Mouse (Mus musculus): ENCODE results near the gene Ugt1a8.
"Not testable (repeated sequence)": the region's sequence is repeated elsewhere in the genome, so short reads cannot be mapped to it uniquely, and the experiment has no call there.

Gene Ugt1a8

DNA sequence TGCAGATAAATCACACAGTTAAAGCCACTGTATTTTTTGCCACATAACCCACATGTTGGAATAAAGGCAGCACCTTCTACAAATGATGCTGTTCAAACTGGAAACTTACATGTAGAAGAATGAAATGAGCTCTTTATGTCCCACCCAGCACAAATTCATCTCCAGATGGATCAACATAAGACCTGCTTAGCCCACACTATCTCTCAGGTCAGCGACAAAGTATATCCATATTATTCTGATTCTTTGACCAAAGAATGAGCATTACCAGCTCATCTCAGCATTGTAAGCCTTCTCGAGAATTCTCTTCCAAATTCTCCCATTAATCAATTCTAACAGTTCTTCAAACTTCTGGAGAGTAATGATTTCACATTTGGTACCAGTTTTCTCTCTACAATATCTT, 134.6 kb downstream of the Ugt1a8 start:
- DNase-seq (ENCODE audit: low read depth) = no peak

DNA sequence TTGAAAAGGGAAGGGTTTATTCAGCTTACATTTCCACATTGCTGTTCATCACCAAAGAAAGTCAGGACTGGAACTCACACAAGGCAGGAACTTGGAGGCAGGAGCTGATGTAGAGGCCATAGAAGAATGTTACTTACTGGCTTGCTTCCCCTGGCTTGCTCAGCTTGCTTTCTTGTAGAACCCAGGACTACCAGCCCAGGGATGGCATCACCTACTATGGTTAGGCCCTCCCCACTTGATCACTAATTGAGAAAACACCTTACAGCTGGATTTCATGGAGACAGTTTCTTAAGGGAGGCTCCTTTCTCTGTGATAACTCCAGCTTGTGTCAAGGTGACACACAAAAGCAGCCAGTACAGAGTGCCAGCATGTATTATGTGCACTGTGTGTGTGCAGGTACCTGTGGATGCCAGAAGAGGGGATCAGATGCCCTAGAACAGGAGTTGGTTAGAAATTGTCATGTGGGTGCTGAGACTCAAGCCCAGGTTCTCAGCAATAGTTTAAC, 135.4 kb downstream of the Ugt1a8 start:
- DNase-seq (ENCODE audit: low read depth) = not testable (repeated sequence)

DNA sequence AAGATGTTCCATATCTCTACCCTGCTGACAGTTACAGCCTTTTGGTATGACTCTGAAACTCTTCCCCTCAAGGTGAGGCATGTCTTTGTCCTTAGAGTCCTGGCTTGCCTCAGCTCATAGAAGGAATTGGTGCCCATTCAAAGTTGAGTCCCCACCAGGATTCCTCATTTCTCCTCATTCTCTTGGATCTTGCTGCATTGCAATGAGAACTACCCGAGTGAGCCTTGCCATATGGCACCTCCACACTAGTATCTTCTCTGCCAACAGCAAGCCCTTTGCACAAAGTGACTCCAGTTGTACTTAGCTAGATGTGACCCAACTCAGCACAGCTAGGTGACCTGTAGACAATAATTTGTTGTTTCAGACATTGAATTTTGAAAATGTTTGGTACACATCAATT, 136.0 kb downstream of the Ugt1a8 start:
- DNase-seq (ENCODE audit: low read depth) = no peak

DNA sequence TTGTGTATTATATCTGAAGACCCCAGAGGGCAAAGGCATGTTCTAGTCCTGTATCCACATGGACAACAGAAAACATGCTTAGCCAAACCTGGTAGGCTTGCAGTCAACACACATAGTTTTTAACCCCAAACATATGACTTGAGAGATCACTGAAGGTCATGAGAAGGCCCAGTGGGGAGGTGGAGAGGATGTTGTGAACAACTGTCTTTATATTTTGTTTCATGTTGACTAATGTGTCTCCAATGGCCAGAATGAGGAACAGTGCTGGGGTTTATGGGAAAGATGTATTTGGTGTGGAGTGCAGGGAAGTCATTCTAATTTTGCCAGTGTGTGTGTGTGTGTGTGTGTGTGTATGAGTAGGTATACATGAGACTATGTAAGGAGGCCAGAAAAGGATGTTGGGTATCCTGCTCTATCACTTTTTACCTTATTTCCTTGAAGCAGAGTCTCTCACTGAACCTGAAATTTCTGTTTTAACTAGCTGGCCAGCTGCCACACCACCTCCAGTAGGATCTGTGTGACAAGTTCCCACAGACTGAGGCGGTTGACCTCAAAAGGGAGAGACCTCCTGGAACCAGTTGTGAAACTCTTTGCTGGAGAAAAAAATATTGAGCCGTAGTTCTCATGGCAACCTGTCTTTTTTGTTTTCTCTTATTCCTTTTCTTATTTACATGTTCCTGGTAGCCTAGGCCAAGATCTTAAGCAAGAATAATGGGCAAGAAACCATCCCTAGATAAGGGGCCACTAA, 136.6 kb downstream of the Ugt1a8 start:
- no peak for DNase-seq (ENCODE audit: low read depth)

GRCm38 (mm10) chr1:88225301-88225700, 137.7 kb downstream of the Ugt1a8 start:
- DNase-seq (ENCODE audit: low read depth) = not testable (repeated sequence)

- DNase-seq (ENCODE audit: low read depth) = no peak
These were observed 138.1 kb downstream of the Ugt1a8 start for GRCm38 (mm10) chr1:88225741-88226140.

DNA sequence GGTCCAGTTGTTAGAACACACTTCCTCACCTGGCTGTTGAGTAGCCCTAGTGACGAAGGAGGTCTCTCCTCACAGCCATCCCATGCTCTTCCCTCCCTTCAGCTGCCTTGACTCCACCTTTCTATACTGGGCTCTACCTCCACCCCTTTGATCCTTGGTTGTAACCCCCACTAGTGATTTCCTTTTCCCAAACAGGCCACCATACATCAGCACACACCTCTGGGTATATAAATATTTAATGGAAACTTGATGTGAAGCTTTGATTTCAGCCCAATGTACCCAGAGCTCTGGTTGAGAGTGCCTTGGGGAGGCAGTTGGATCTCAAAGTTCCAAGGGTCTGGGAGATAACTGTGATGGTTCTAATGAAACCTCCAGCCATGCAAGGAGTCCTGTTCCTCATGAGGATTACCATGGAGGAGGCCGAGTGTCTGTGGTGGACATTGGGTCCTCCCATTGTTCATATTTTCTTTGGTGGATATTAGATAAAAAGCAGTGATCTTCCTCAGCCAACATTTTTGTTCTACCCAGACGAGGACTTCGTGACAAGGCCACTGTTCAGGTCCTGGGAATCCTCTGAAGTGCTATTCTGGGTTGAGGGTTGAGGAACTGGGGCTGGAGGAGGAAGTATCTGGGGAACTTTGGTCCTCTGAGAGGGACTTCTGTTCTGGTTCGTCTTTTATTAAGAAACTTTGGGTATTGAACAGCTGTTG, 139.2 kb downstream of the Ugt1a8 start, which contains the start of gene Mroh2a:
Gene Mroh2a (plus strand): TSS at position 317 of the 710 bp plus-strand sequence.
- DNase-seq (ENCODE audit: low read depth) = no peak

GRCm38 (mm10) chr1:88227482-88227881, 139.9 kb downstream of the Ugt1a8 start:
- DNase-seq (ENCODE audit: low read depth) = no peak

GRCm38 (mm10) chr1:88228121-88228520, 140.5 kb downstream of the Ugt1a8 start:
- no peak for DNase-seq (ENCODE audit: low read depth)

GRCm38 (mm10) chr1:88229566-88229965, 142.0 kb downstream of the Ugt1a8 start:
- no peak for DNase-seq (ENCODE audit: low read depth)

- DNase-seq (ENCODE audit: low read depth) = no peak
These were observed 142.4 kb downstream of the Ugt1a8 start for GRCm38 (mm10) chr1:88229986-88230385.

DNA sequence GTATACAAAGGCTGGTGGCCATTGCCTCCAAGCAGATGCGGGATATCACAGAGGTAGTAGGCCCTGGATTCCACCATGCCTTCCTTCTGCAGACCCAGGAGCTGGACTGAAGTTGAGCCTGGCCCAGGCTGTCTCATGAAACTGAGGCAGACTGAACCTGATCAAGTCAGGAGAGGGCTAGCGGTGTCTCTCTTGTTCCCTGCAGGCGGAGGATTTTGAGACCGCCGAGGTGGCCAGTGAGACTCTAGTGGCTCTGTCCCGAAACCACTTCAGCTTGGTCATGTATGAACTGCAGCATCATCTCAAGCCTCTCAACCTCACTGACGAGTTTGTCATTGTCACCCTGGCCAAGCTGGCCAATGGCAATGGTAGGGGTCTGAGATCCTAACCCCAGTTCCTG, 142.8 kb downstream of the Ugt1a8 start:
- DNase-seq (ENCODE audit: low read depth) = no peak

DNA sequence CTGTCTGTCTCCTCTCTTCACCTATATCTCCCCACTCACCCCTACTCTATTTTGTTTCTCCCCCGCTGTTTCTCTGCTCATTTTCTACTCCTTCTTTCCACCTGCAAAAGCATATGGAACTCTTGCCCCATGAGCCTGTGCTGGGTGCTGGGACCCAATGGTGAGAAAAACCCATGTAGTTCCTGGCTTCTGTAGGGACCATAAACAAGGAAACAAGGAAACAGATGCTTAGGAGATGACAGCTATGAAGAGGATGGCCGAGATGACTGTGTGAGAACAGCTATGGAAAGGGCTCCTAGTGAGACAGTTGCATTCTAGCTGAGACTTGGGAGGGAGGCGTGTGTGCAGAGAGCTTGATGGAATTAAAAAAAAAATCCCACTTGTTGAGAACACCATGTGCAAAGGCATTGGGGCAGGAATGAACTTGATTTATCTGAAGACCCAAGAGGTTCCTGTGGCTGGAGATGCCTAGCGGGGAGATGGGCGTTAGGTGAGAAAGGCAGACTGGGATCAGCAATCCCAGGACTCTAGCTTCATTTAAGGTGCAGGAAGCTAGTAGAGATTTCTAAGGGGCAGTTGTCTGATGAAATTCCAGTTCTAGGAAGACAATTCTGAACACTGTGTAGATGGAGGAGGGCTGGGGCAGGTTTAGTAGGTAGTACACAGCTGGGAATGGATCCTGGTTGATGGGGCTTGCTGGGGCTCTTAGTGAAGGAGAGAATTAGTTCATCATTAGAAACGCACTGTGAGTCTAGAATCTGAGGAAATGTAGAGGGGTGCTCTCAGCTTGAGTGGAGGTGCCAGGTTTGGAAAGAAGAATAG, 143.6 kb downstream of the Ugt1a8 start:
- DNase-seq (ENCODE audit: low read depth) = no peak

DNA sequence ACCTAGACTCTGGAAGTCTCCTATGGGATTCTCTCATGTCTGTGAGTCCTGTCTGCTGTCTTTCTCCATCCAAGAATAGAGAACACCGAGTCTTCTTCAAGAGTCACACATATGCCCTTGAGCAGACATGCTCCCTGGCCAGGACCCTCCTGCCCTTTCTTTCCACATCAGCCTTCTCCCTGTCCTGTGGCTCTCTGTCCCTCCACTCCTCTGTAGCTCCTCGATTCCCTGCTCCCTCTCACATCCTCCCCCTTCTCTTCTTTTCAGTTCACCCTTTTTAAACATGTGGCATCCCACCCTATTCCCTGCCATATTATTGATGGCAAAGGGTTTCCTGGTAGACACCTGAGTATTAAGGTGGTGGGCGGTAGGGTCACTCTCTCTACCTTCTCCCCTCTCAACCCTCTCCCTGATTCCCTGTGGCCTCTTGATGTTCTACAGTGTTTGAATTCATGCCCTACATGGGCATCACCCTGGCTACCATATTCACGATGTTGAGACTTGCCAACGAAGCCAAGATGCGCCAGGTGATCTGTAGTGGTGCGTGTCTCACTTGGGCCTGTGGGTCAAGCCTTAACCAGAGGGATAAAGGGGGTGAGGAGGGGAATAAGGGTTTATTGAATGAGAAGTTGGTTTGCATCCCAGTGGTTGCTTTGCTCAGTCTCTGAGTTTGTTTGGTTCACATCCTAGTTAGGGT, 144.3 kb downstream of the Ugt1a8 start:
- DNase-seq (ENCODE audit: low read depth) = no peak

- DNase-seq (ENCODE audit: low read depth) = no peak
These were observed 145.2 kb downstream of the Ugt1a8 start for GRCm38 (mm10) chr1:88232664-88233380.

- DNase-seq (ENCODE audit: low read depth) = no peak
These were observed 146.0 kb downstream of the Ugt1a8 start for GRCm38 (mm10) chr1:88233421-88234247.

DNA sequence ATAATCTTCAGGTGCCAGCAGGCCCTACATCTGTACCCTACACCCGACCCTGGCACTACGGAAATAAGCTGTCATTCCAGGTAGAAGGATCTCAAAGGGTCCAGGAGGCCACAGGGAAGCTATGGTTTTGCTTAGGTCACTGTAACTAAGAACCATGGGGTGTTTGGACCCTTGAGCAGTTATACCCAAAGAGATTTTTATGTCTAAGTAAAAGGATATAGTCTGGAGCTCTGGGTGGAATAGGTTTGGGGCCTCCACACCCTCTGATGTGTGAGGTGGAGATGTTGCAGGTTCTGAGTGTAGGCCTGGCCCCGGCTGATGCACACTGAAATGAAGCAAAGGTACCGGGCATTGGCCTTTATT, 146.6 kb downstream of the Ugt1a8 start:
- DNase-seq (ENCODE audit: low read depth) = no peak

DNA sequence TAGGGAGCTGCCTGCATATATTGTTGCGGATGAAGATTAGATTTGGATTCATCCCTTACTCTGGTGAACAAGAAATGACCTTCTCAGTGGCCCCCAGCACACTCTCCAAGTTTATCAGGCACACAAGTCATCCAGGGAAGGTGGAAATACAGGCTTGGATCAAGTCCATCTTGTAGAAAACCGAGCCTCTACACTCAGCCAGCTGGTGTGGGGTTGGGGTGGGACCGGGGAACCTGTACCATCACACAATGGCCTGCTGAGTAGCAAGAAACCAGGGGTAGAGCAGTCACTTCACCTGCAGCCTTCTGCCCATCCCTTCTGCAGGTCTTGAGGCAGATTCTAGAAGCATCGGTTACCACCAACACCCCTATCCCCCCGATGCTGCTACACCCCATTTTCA, 147.0 kb downstream of the Ugt1a8 start:
- DNase-seq (ENCODE audit: low read depth) = no peak

GRCm38 (mm10) chr1:88235046-88235893, 147.7 kb downstream of the Ugt1a8 start:
- DNase-seq (ENCODE audit: low read depth) = no peak
